Comparison of ENCODE assay signal across 22 mouse cellular contexts in genomic region chr4:118354289-118354688, GRCm38 (mm10). TPM values are rescaled to one million over a fixed set of nuclear protein-coding genes. Genes with fewer than 3 reads are reported as not detected.
DNase-seq lines count a peak whose midpoint lies in the region; ATAC-seq and TF ChIP-seq lines count a peak whose summit lies in the region.
"Had no signal": no experiment of that assay in that cellular context is flagged by ENCODE, and none has a peak within 500 bp of the region (broad histone marks: within the 10 kb centered on the region; RNA-seq: fewer than 3 reads in every experiment).

No protein-coding gene starts in this region.

- H3K9ac ChIP-seq in liver, embryonic 11.5 days (ENCODE audit: low read depth, low read length), result no peak overlapping the region
- H3K9ac ChIP-seq in liver, embryonic 12.5 days, result no peak overlapping the region
- H3K9ac ChIP-seq in MEL (ENCODE audit: control insufficient read depth, low read depth, low read length, poor library complexity, severe bottlenecking), result no peak overlapping the region
- H3K9ac ChIP-seq: embryonic facial prominence, embryonic 13.5 days; embryonic facial prominence, embryonic 15.5 days; forebrain, embryonic 13.5 days had no signal

- peaks cover 3% of the 10 kb centered on the region; the same call in 1 of the 2 replicates for H3K9me3 ChIP-seq in liver, embryonic 11.5 days (ENCODE audit: control insufficient read depth, low read length)
- 0 out of 2 replicates have a peak, but pooled peaks cover 4% of the 10 kb centered on the region for H3K9me3 ChIP-seq in liver, embryonic 12.5 days (replicated peaks)
- H3K9me3 ChIP-seq in MEL (replicated peaks; ENCODE audit: insufficient read depth, low read length), result no peaks in the 10 kb centered on the region
- H3K9me3 ChIP-seq: embryonic facial prominence, embryonic 13.5 days; embryonic facial prominence, embryonic 15.5 days; forebrain, embryonic 10.5 days; forebrain, embryonic 13.5 days had no signal

- DNase-seq in liver, embryonic 11.5 days (ENCODE audit: low spot score), result no peak
- no peak for DNase-seq in MEL (ENCODE audit: low read depth, low spot score)
- no peak for DNase-seq in kidney, postnatal 14 days
- no peak for DNase-seq in cerebellum, postnatal 25 days
- DNase-seq: adrenal gland, adult 8-10 months; adrenal gland, postnatal 14 days; adrenal gland, postnatal 36 days; cerebellum, adult 11-12 months; cerebellum, adult 2 months; cerebellum, adult 9-10 months; cerebellum, postnatal 10 days; cerebellum, postnatal 36 days; embryo, embryonic 11 days had no signal

- no peaks in the 10 kb centered on the region for H3K79me2 ChIP-seq in MEL (ENCODE audit: control insufficient read depth, insufficient read depth, low read length, poor library complexity)

- TF ChIP-seq POLR2A in MEL (IDR thresholded peaks at IDR 0.05; ENCODE audit: control insufficient read depth in 1 of 2, insufficient read depth in 1 of 2, low read depth in 1 of 2, low read length in 2 of 2, poor library complexity in 1 of 2), result no peak

- peaks cover 2% of the 10 kb centered on the region; the same call in 1 of the 2 replicates for H3K4me1 ChIP-seq in liver, embryonic 11.5 days (replicated peaks; ENCODE audit: control insufficient read depth, insufficient read depth, low read length)
- peaks cover 11% of the 10 kb centered on the region for H3K4me1 ChIP-seq in liver, embryonic 12.5 days
- H3K4me1 ChIP-seq in MEL (ENCODE audit: control insufficient read depth in 1 of 2, insufficient read depth in 2 of 2, low read length in 2 of 2), result peaks cover 0 to 8% of the 10 kb centered on the region in 2 experiments; a peak in 3 of 4 replicates

- no peaks in the 10 kb centered on the region for H3K36me3 ChIP-seq in liver, embryonic 11.5 days (ENCODE audit: control insufficient read depth, insufficient read depth, low read length)
- H3K36me3 ChIP-seq in liver, embryonic 12.5 days, result no peaks in the 10 kb centered on the region
- peaks cover 0 to 12% of the 10 kb centered on the region in 2 experiments; a peak in 2 of 4 replicates for H3K36me3 ChIP-seq in MEL (ENCODE audit: control insufficient read depth in 1 of 2, insufficient read depth in 2 of 2, low read length in 2 of 2)
- H3K36me3 ChIP-seq: embryonic facial prominence, embryonic 13.5 days; embryonic facial prominence, embryonic 15.5 days; forebrain, embryonic 10.5 days had no signal

- no peaks in the 10 kb centered on the region for H3K27me3 ChIP-seq in liver, embryonic 11.5 days (replicated peaks; ENCODE audit: control insufficient read depth, insufficient read depth, low read length)
- no peaks in the 10 kb centered on the region for H3K27me3 ChIP-seq in liver, embryonic 12.5 days (replicated peaks)
- H3K27me3 ChIP-seq in MEL (ENCODE audit: control insufficient read depth in 1 of 2, insufficient read depth in 2 of 2, low read length in 2 of 2), result no peaks in the 10 kb centered on the region
- H3K27me3 ChIP-seq: embryonic facial prominence, embryonic 13.5 days; embryonic facial prominence, embryonic 15.5 days; forebrain, embryonic 13.5 days; Patski had no signal

- no peak for TF ChIP-seq CTCF in MEL (IDR thresholded peaks at IDR 0.05 in 2 of 3, conservative IDR thresholded peaks at IDR 0.05 in 1 of 3; ENCODE audit: control insufficient read depth in 1 of 3, insufficient read depth in 1 of 3, low read depth in 2 of 3, low read length in 3 of 3, poor library complexity in 1 of 3, severe bottlenecking in 1 of 3)

- no peak for TF ChIP-seq RAD21 in MEL (IDR thresholded peaks at IDR 0.05; ENCODE audit: low read depth, low read length)

- WGBS in liver, embryonic 11.5 days, result 50% methylated on average over 3 of the region's 3 CpGs
- 33% methylated on average over 3 of the region's 3 CpGs for WGBS in liver, embryonic 12.5 days (ENCODE audit: insufficient replicate concordance)

- ATAC-seq in liver, embryonic 11.5 days (replicated peaks; ENCODE audit: low FRiP score), result 0 out of 2 replicates have a peak, but pooled peaks have one; percentile 34
- no peak for ATAC-seq in liver, embryonic 12.5 days
- peak; percentile 31 for ATAC-seq in megakaryocyte progenitor cell, adult 5-6 weeks (replicated peaks; ENCODE audit: poor library complexity)
- ATAC-seq: activated CD4-positive, CD25-positive, alpha-beta regulatory T cell, adult 4 months; forebrain, embryonic 13.5 days; Patski had no signal

- peak; percentile 71 to 83 for TF ChIP-seq EP300 in MEL (IDR thresholded peaks at IDR 0.05; ENCODE audit: low read depth in 1 of 2, low read length in 2 of 2)

- no peak overlapping the region for H3K4me3 ChIP-seq in liver, embryonic 11.5 days (ENCODE audit: low read depth, low read length)
- H3K4me3 ChIP-seq in liver, embryonic 12.5 days, result no peak overlapping the region
- H3K4me3 ChIP-seq in MEL (ENCODE audit: control insufficient read depth in 1 of 2, insufficient read depth in 1 of 2, low read depth in 2 of 2, low read length in 2 of 2), result peak overlapping the region in 1 of 2 experiments; percentile 13; a peak in 1 of 4 replicates
- H3K4me3 ChIP-seq: embryonic facial prominence, embryonic 13.5 days; embryonic facial prominence, embryonic 15.5 days; erythroblast, embryonic 14.5 days; forebrain, embryonic 10.5 days; forebrain, embryonic 13.5 days had no signal

- H3K4me2 ChIP-seq in liver, embryonic 11.5 days, result no peak overlapping the region
- no peak overlapping the region for H3K4me2 ChIP-seq in liver, embryonic 12.5 days
- H3K4me2 ChIP-seq: embryonic facial prominence, embryonic 13.5 days; embryonic facial prominence, embryonic 15.5 days; forebrain, embryonic 13.5 days had no signal

- no peak overlapping the region for H3K27ac ChIP-seq in liver, embryonic 11.5 days (ENCODE audit: low read depth, low read length)
- no peak overlapping the region for H3K27ac ChIP-seq in liver, embryonic 12.5 days
- H3K27ac ChIP-seq in MEL (ENCODE audit: control insufficient read depth, low read depth, low read length), result 0 out of 2 replicates have a peak overlapping the region, but pooled peaks have one; percentile 16
- H3K27ac ChIP-seq: embryonic facial prominence, embryonic 13.5 days; embryonic facial prominence, embryonic 15.5 days; forebrain, embryonic 10.5 days; forebrain, embryonic 13.5 days had no signal

TF ChIP-seq in MEL, 35 proteins besides CTCF, POLR2A, EP300 and RAD21 (continues in another document):
- 0 out of 2 replicates have a peak, but pooled peaks have one; percentile 26 for TF ChIP-seq MXI1 (IDR thresholded peaks at IDR 0.05; ENCODE audit: low read depth, low read length)
- TF ChIP-seq USF1 (IDR thresholded peaks at IDR 0.05; ENCODE audit: low read depth, low read length), result peak; percentile 68; the same call in 1 of the 2 replicates
- no peak for TF ChIP-seq KAT2A (conservative IDR thresholded peaks at IDR 0.05; ENCODE audit: low read depth, low read length)
- no peak for TF ChIP-seq POLR2AphosphoS5 (IDR thresholded peaks at IDR 0.05; ENCODE audit: borderline replicate concordance, low read depth, low read length)
- no peak for TF ChIP-seq UBTF (IDR thresholded peaks at IDR 0.05; ENCODE audit: borderline replicate concordance, insufficient read depth, low read depth, low read length)
- TF ChIP-seq SIN3A (IDR thresholded peaks at IDR 0.05; ENCODE audit: low read length), result no peak
- TF ChIP-seq MAX (IDR thresholded peaks at IDR 0.05; ENCODE audit: low read length), result 0 out of 2 replicates have a peak, but pooled peaks have one; percentile 50
- peak; percentile 91 for TF ChIP-seq TCF12 (IDR thresholded peaks at IDR 0.05; ENCODE audit: low read depth, low read length)
- TF ChIP-seq ZC3H11A (IDR thresholded peaks at IDR 0.05; ENCODE audit: low read depth, low read length), result no peak
- TF ChIP-seq MYC (IDR thresholded peaks at IDR 0.05; ENCODE audit: low read depth, low read length), result no peak
- no peak for TF ChIP-seq ZKSCAN1 (IDR thresholded peaks at IDR 0.05; ENCODE audit: low read depth, low read length)
- TF ChIP-seq MYB (IDR thresholded peaks at IDR 0.05; ENCODE audit: low read depth, low read length), result 0 out of 2 replicates have a peak, but pooled peaks have one; percentile 38
- TF ChIP-seq GABPA (IDR thresholded peaks at IDR 0.05; ENCODE audit: low read depth, low read length), result no peak
- no peak for TF ChIP-seq E2F4 (IDR thresholded peaks at IDR 0.05; ENCODE audit: borderline replicate concordance, low read depth, low read length)
- TF ChIP-seq NELFE (IDR thresholded peaks at IDR 0.05; ENCODE audit: low read depth, low read length), result no peak
- no peak for TF ChIP-seq HCFC1 (IDR thresholded peaks at IDR 0.05; ENCODE audit: low read depth, low read length)
- no peak for TF ChIP-seq MAZ (IDR thresholded peaks at IDR 0.05; ENCODE audit: low read depth, low read length)
- no peak for TF ChIP-seq JUND (IDR thresholded peaks at IDR 0.05; ENCODE audit: low read depth, low read length)
- TF ChIP-seq ETS1 (IDR thresholded peaks at IDR 0.05; ENCODE audit: low read depth, low read length), result peak; percentile 80
- TF ChIP-seq ZNF384 (IDR thresholded peaks at IDR 0.05; ENCODE audit: low read depth, low read length), result peak; percentile 73
- TF ChIP-seq RCOR1 (IDR thresholded peaks at IDR 0.05; ENCODE audit: low read depth, low read length), result peak; percentile 79
- peak; percentile 88 for TF ChIP-seq BHLHE40 (IDR thresholded peaks at IDR 0.05; ENCODE audit: borderline replicate concordance, low read depth, low read length)
- TF ChIP-seq SMC3 (IDR thresholded peaks at IDR 0.05; ENCODE audit: low read depth, low read length), result no peak
- no peak for TF ChIP-seq CHD2 (IDR thresholded peaks at IDR 0.05; ENCODE audit: low read length)

RNA-seq across cellular contexts. Expression of gene Szt2, which starts 54.8 kb away (rescaled TPM):
- polyA plus RNA-seq in liver, embryonic 11.5 days (2014; fragmentation: Nextera tagmentation; extraction: Ambion mirVana), result 7.5 and 10.4 TPM in 2 replicates
- 4.8 and 4.9 TPM in 2 replicates for polyA plus RNA-seq in liver, embryonic 12.5 days (2016; fragmentation: Nextera tagmentation; extraction: Ambion mirVana)
- 5.7 and 7.3 TPM in 2 replicates for total RNA-seq in MEL (2012; rRNA removed)
- 10 to 100 TPM in 1 of 2 experiments, not detected in 1; 24.0 TPM for polyA plus RNA-seq in MEL (2012; ENCODE audit: insufficient read depth in 1 of 2, insufficient read length in 2 of 2, low read depth in 1 of 2, low replicate concordance in 2 of 2, missing spikeins in 1 of 2)
- total RNA-seq in megakaryocyte progenitor cell, adult 5-6 weeks (2015), result 12.0 and 13.7 TPM in 2 replicates
- total RNA-seq in megakaryocyte progenitor cell, adult 5-6 weeks (2017), result 4.0 and 5.3 TPM in 2 replicates

RNA-seq across cellular contexts. Expression of gene Med8, which starts 54.8 kb away (rescaled TPM):
- 141 and 149 TPM in 2 replicates for polyA plus RNA-seq in liver, embryonic 11.5 days (2014; fragmentation: Nextera tagmentation; extraction: Ambion mirVana)
- polyA plus RNA-seq in liver, embryonic 12.5 days (2016; fragmentation: Nextera tagmentation; extraction: Ambion mirVana), result 105 and 109 TPM in 2 replicates
- 143 and 159 TPM in 2 replicates for total RNA-seq in MEL (2012; rRNA removed)
- polyA plus RNA-seq in MEL (2012; ENCODE audit: insufficient read depth in 1 of 2, insufficient read length in 2 of 2, low read depth in 1 of 2, low replicate concordance in 2 of 2, missing spikeins in 1 of 2), result 100 to 1,000 TPM in 1 of 2 experiments, 10 to 100 TPM in 1; 84.2 to 134 TPM
- total RNA-seq in megakaryocyte progenitor cell, adult 5-6 weeks (2015), result 66.5 and 94.1 TPM in 2 replicates
- total RNA-seq in megakaryocyte progenitor cell, adult 5-6 weeks (2017), result 90.5 and 104 TPM in 2 replicates
